Mouse (Mus musculus) stomach, embryonic 16.5 days (tissue): ENCODE data around the gene Ebi3. TPM values are rescaled to one million over a fixed set of nuclear protein-coding genes. Genes with fewer than 3 reads are reported as not detected.

Source experiments
- ATAC-seq: fragments of 200-750 bp; cut with Nextera tagmentation; 2 replicates; pipeline ENCODE4 v1.8.0; 2017; ENCODE audit warnings: moderate number of reproducible peaks, moderate TSS enrichment; ENCODE audit not compliant: insufficient read depth, low FRiP score
- H3K27ac ChIP-seq: fragments of 300-500 bp; sonication (generic); 2 replicates; pipeline ENCODE4 v1.5.1; 2014; ENCODE audit warnings: low read length
- H3K27me3 ChIP-seq: fragments of 300-500 bp; sonication (generic); 2 replicates; pipeline ENCODE4 v1.6.1; 2014; ENCODE audit warnings: low read length, control low read depth, mixed read lengths; ENCODE audit not compliant: control insufficient read depth, insufficient read depth
- H3K36me3 ChIP-seq: fragments of 300-500 bp; sonication (generic); 2 replicates; pipeline ENCODE4 v1.6.1; 2014; ENCODE audit warnings: low read length; ENCODE audit not compliant: control insufficient read depth, insufficient read depth
- H3K4me1 ChIP-seq: fragments of 300-500 bp; sonication (generic); 2 replicates; pipeline ENCODE4 v1.6.1; 2014; ENCODE audit warnings: low read length, control low read depth, mixed read lengths; ENCODE audit not compliant: control insufficient read depth, insufficient read depth
- H3K4me2 ChIP-seq: fragments of 300-500 bp; sonication (generic); 2 replicates; pipeline ENCODE4 v1.6.1; 2014; ENCODE audit warnings: low read depth, low read length, mixed read lengths
- H3K4me3 ChIP-seq: fragments of 300-500 bp; sonication (generic); replicated peaks from 2 replicates; pipeline ENCODE4 v1.5.1; 2014; ENCODE audit warnings: mild to moderate bottlenecking, low read length
- H3K9ac ChIP-seq: fragments of 300-500 bp; sonication (generic); 2 replicates; pipeline ENCODE4 v1.6.1; 2014; ENCODE audit warnings: low read length
- H3K9me3 ChIP-seq: fragments of 300-500 bp; sonication (generic); replicated peaks from 2 replicates; pipeline ENCODE4 v1.6.1; 2016; ENCODE audit warnings: low read length, control low read depth; ENCODE audit not compliant: control insufficient read depth
- WGBS: fragments of 180-500 bp; shearing (Covaris S2); extraction: QIAGEN DNeasy Blood & Tissue Kit; methylation state at CpG from one replicate; pipeline ENCODE4 v1.1.7; 2014; 5-methylcytosine and 5-hydroxymethylcytosine counted together
- polyA plus RNA-seq: library from polyadenylated mRNA; unstranded; fragments of >200 nt; fragmentation: Nextera tagmentation; extraction: Ambion mirVana; gene quantifications from 2 replicates; pipeline ENCODE4 v1.2.1, GENCODE M21; 2015

The Ebi3 gene
- polyA plus RNA-seq, 1 experiment from 2014 or later = 4.7 TPM

DNA sequence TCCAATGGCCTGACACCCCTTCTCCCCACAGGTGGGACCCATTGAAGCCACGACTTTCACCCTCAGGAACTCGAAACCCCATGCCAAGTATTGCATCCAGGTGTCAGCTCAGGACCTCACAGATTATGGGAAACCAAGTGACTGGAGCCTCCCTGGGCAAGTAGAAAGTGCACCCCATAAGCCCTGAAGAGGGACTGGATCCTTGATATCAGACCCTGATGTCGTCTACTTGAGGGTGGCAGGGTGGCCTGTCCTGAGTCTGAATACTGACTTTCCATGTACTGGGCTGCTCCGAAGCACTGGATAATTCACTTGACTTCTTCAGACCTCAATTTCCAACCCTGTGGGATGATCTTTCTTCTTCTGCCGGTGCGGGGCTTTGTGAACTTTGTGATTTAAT is 4.2 kb downstream of the Ebi3 start:
- Histone ChIP-seq H3K4me3 (peak overlapping the region; percentile 52), H3K36me3 (no peaks in the 10 kb centered on the region), H3K4me1 (peaks cover 15% of the 10 kb centered on the region), H3K9ac (peak overlapping the region; percentile 68; the same call in 1 of the 2 replicates), H3K27me3 (no peaks in the 10 kb centered on the region; the same call in 1 of the 2 replicates), H3K4me2 (peak overlapping the region; percentile 72), H3K27ac (no peak overlapping the region), H3K9me3 (no peaks in the 10 kb centered on the region)
- WGBS = 26% methylated on average over 6 of the region's 6 CpGs
- ATAC-seq = no peak

DNA sequence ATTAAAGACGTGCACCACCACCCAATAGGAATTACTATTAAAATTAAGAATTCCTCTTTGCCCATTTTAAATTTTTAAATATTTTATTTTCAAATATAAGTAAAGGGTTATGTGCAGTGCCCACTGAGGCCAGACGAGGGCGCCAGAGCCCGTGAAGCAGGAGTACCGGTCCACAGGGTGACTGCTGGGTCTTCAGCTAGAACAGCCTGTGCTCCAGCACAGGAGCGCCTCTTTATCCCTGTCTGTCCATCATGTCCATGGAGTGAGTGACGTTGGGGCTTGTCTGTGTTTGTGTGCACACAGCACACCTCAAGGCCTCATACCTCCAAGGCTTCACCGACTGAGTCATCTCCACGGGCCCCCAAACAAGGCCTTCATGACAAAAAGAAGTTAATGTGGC is 4.7 kb downstream of the Ebi3 start:
- Histone ChIP-seq H3K27ac (no peak overlapping the region), H3K4me2 (no peak overlapping the region), H3K27me3 (no peaks in the 10 kb centered on the region; the same call in 1 of the 2 replicates), H3K9me3 (no peaks in the 10 kb centered on the region), H3K4me3 (no peak overlapping the region), H3K9ac (peak overlapping the region; percentile 16; the same call in 1 of the 2 replicates), H3K4me1 (peaks cover 15% of the 10 kb centered on the region), H3K36me3 (peaks cover 3% of the 10 kb centered on the region; the same call in 1 of the 2 replicates)
- WGBS = 14% methylated on average over 9 of the region's 9 CpGs
- no peak for ATAC-seq

DNA sequence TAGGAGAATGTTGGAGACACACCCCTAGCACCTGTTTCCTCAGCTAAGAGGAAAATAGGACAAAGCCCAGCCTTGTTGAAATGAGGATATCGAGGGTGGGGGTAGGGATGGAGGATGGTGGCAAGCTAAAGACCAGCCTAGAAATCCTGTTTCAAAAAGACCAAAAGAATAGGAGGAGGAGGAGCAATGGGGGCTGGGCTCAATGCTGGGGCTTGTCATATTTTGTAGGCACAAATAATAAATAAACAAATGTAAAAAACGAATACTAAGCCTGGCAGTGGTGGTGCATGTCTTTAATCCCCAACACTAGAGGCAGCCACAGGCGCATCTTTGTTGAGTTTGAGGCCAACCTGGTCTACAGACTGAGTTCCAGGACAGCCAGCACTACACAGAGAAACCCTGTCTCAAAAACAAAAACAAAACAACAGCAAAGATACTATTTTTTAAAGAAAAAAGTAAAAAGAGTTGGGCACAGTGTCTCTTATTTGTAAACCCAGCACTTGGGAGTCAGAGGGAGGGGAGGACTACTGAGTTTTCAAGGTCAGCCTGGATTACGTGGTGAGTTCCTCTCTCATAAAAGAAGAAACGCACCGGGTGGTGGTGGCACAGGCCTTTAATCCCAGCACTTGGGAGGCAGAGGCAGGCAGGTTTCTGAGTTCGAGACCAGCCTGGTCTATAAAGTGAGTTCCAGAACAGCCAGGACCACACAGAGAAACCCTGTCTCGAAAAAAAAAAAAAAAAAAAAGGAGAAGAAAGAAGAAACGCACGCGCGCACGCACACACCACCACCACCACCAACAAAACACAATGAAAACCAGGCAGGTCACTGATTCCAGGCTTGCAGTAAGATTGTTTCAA is 5.5 kb downstream of the Ebi3 start:
- Histone ChIP-seq H3K4me1 (peaks cover 16% of the 10 kb centered on the region), H3K9me3 (no peaks in the 10 kb centered on the region), H3K36me3 (peaks cover 5% of the 10 kb centered on the region), H3K4me2 (peak overlapping the region; percentile 90), H3K9ac (peak overlapping the region; percentile 78), H3K27ac (peak overlapping the region; percentile 98), H3K27me3 (no peaks in the 10 kb centered on the region; the same call in 1 of the 2 replicates), H3K4me3 (peak overlapping the region; percentile 70)
- ATAC-seq = no peak
- WGBS = 85% methylated on average over 13 of the region's 13 CpGs

DNA sequence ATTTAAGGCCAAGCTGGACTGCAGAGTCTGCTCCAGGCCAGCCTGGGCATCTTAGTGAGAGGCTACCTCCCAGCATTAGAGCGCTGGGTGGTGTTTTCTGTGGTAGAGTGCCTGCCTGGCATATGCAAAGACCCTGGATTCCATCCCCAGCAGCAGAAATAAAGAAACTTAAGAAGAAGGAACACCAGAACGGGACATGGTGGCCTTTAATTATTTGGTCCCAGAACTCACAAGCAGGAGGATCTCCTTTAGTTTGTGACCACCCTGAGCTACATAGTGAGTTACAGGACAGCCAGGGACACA is 6.1 kb downstream of the Ebi3 start:
- H3K4me2 ChIP-seq = peak overlapping the region; percentile 90
- H3K9me3 ChIP-seq = no peaks in the 10 kb centered on the region
- H3K4me3 ChIP-seq = peak overlapping the region; percentile 70
- H3K4me1 ChIP-seq = peaks cover 21% of the 10 kb centered on the region
- no peak for ATAC-seq
- H3K27ac ChIP-seq = peak overlapping the region; percentile 98
- peak overlapping the region; percentile 78 for H3K9ac ChIP-seq
- H3K36me3 ChIP-seq = peaks cover 5% of the 10 kb centered on the region
- 27% methylated on average over 2 of the region's 2 CpGs for WGBS
- H3K27me3 ChIP-seq = no peaks in the 10 kb centered on the region; the same call in 1 of the 2 replicates

DNA sequence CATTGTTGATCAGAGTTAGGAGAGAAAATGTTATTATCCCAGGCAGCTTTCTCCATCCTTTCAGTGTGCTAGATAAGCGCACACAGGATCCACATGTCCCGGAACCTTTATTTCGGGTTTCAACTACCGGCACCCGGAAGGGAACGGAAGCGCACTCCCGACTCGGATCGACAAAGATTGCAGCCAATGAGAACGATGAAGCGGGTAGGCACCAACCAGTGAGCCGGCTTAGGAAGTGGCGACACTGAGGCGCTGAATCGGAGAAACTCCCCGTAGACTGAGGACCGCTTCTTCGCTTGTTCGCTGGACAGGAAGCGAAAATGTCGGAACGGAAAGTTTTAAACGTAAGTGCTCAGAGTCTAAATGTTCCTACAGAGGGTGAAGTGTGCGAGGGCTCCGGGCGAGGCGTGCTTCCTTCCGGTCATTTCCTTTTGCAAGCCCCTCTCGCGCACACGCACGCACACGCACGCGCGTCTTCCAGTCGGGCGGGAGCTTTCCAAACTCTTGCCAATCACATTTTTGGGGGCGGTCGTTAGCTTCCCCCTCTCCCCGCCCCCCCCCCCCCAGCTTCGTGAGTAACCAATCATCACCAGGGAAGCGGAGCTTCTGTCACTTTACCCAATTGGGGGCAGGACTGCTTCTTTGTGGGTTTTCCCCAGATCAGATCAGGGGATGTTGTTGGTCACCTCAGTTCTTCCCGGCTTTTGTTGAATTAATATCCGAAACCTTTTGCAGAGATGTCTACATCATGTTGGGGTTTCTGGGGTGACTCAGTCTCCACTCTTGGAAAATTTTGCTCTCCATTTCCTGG is 6.7 kb downstream of the Ebi3 start, which contains the start of gene Yju2:
Gene Yju2, plus strand, starts transcription at position 182 of the 811 bp plus-strand sequence.
- H3K4me2 ChIP-seq = peak within 1 kb of the TSS; percentile 90
- H3K9ac ChIP-seq = peak within 1 kb of the TSS; percentile 78
- peaks cover 8% of the 10 kb centered on the region for H3K36me3 ChIP-seq
- WGBS = under 1% methylated on average over 45 of the region's 46 CpGs
- H3K9me3 ChIP-seq = no peaks in the 10 kb centered on the region
- peak within 1 kb of the TSS; percentile 98 for H3K27ac ChIP-seq
- H3K4me3 ChIP-seq = peak within 1 kb of the TSS; percentile 70
- no peaks in the 10 kb centered on the region; the same call in 1 of the 2 replicates for H3K27me3 ChIP-seq
- peak; percentile 94 for ATAC-seq
- H3K4me1 ChIP-seq = peaks cover 21% of the 10 kb centered on the region

DNA sequence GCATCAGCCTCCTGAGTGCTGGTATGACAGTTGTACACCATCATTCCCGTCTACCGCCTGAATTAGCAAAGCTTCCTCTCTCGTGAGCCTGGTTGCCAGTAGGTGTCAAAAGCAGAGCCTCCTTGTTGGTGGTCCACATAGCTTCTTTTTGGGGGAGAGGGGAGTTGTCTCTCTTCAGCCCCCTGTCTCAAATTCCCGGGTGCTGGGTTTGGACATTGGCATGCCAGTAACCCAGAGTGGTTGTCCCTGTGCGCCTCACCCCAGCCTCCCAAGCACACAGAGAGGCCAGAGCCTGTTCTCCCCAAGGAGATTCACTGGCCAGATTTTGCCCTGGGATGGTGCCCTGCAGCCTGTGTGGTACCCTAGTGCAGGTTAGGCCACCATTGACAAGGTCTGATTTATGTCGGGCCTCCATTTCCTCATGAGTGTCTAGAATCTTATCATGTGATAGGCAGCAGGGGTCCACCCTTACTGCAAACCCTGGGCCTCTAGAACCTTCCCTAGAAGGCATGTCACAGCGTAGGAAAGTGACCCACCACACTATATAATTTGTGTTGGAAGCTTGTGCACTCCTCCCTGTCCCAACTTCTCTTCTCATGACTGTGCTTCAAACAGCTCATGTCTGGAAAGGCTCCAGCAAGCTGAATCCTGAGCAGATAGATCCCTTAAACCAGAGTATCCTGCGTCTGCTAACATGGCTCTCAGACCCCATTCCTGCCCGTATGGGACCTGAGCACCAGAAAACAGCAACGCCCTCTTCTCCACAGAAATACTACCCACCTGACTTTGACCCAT is 7.7 kb downstream of the Ebi3 start:
- 0 out of 2 replicates have a peak overlapping the region, but pooled peaks have one; percentile 98 for H3K27ac ChIP-seq
- H3K4me1 ChIP-seq = peaks cover 21% of the 10 kb centered on the region
- peaks cover 8% of the 10 kb centered on the region for H3K36me3 ChIP-seq
- H3K4me2 ChIP-seq = peak overlapping the region; percentile 90
- H3K4me3 ChIP-seq = peak overlapping the region; percentile 70
- no peaks in the 10 kb centered on the region; the same call in 1 of the 2 replicates for H3K27me3 ChIP-seq
- H3K9me3 ChIP-seq = no peaks in the 10 kb centered on the region
- 71% methylated on average over 10 of the region's 10 CpGs for WGBS
- H3K9ac ChIP-seq = peak overlapping the region; percentile 78
- ATAC-seq = no peak

DNA sequence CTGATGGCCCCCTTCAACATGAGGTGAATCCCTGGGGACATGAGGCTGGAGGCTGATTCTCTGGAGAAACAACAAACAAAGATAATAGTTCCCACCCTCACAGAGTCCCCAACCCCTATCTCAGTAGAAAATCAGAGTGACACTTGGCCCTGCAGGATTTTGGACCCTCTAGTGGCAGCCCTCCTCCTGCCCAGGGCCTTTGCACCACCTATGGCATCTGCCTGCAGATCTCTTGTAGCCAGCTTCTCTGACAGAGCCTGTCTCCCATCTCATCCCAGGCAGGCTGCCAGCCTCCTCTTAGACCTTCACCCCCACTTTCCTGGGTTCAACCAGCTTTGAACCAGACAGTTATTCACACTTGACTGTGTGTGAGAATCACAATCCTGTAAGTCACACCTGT is 8.4 kb downstream of the Ebi3 start:
- no peaks in the 10 kb centered on the region for H3K27me3 ChIP-seq
- H3K9ac ChIP-seq = no peak overlapping the region
- peaks cover 8% of the 10 kb centered on the region for H3K36me3 ChIP-seq
- H3K27ac ChIP-seq = no peak overlapping the region
- H3K4me3 ChIP-seq = no peak overlapping the region
- ATAC-seq = no peak
- no peak overlapping the region for H3K4me2 ChIP-seq
- H3K9me3 ChIP-seq = no peaks in the 10 kb centered on the region
- H3K4me1 ChIP-seq = peaks cover 21% of the 10 kb centered on the region

DNA sequence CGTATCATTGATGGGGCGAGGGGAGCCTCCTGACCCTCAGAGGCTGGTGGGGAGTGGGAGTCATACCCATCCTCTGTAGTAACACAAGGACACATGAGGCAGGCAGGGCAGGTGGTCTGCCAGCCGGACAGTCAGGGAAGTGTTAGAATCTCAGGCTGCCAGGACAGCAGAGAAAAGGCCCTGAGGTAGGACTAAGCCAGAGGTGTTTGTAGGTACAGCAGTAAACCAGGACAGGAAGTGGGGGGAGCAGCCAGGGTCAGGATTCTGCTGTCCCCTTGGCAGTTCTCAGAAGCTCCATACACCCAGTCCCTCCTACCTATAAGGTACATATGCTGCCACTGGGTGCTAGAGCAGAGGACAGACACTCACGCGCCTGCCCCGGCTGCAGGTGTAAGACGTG is 9.2 kb downstream of the Ebi3 start:
- H3K4me1 ChIP-seq = peaks cover 21% of the 10 kb centered on the region
- no peak overlapping the region for H3K4me2 ChIP-seq
- H3K36me3 ChIP-seq = peaks cover 8% of the 10 kb centered on the region
- no peak for ATAC-seq
- no peaks in the 10 kb centered on the region for H3K27me3 ChIP-seq
- no peak overlapping the region for H3K4me3 ChIP-seq
- WGBS = 97% methylated on average over 7 of the region's 7 CpGs
- H3K9me3 ChIP-seq = no peaks in the 10 kb centered on the region
- H3K27ac ChIP-seq = no peak overlapping the region
- no peak overlapping the region for H3K9ac ChIP-seq
